Comparison of ENCODE assay signal across 16 mouse cellular contexts in the genomic region with DNA sequence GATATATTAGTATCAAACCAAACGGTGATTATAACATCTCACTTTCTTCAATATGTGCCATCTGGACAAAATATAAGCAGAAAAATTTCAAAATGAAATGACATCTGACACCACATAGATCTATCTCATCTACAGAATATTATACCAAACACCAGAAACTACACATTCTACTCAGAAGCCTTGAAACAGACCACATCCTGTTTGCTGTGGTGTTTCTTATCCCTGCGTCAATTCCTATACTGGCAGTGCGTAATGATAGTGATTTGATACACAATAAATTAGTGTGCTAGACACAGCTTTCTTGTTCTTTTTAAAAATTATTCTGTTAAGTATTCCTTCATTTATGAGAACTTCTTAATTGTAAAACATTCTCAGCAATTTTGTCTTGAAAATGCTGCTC.
"Had no signal": no experiment of that assay in that cellular context is flagged by ENCODE, and none has a peak within 500 bp of the region (broad histone marks: within the 10 kb centered on the region; RNA-seq: fewer than 3 reads in every experiment).

No protein-coding gene starts in this region.

- H3K27me3 ChIP-seq: liver, embryonic 13.5 days; neural tube, embryonic 13.5 days had no signal

- DNase-seq: kidney, postnatal 36 days; layer of hippocampus, postnatal 36 days; liver, embryonic 13.5 days; lung, adult 2 months; lung, postnatal 14 days; lung, postnatal 4 days; midbrain, embryonic 14.5 days; right cerebral cortex, adult 18-20 months; right cerebral cortex, postnatal 14 days; right cerebral cortex, postnatal 4 days; thymus, postnatal 36 days had no signal

- H3K36me3 ChIP-seq: liver, embryonic 13.5 days; neural tube, embryonic 13.5 days had no signal

- H3K9me3 ChIP-seq: liver, embryonic 13.5 days; neural tube, embryonic 13.5 days had no signal

- H3K27ac ChIP-seq: kidney, postnatal 0 days; left cerebral cortex, adult 2 months; liver, embryonic 13.5 days; neural tube, embryonic 13.5 days; stomach, postnatal 0 days had no signal

- H3K9ac ChIP-seq: liver, embryonic 13.5 days; neural tube, embryonic 13.5 days had no signal

- H3K4me1 ChIP-seq: liver, embryonic 13.5 days had no signal

- H3K4me2 ChIP-seq: liver, embryonic 13.5 days; midbrain, embryonic 11.5 days; neural tube, embryonic 13.5 days had no signal

- H3K4me3 ChIP-seq: left cerebral cortex, adult 2 months; liver, embryonic 13.5 days; neural tube, embryonic 13.5 days had no signal
